In the genomic region with DNA sequence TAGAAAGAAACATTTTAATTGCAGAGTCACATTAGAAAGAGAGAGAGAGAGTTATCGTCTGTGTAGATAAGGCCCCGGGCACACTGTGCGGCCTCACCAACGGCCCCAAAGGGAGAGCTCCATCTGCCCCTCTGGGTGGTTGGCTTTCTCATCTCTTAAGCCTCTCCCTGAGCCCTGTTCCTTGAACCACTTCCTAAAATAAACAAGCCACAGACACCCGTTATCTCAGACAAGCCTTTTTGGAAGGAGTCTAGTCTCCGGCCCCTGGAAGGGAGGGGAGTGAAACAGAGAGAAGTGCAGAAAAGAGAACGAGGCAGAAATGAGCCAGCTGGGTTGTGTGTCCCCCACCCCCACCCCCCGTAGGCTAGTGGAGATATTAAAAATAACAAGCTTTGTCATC, we compare ENCODE assay signal across 17 mouse cellular contexts.
DNase-seq lines count a peak whose midpoint lies in the region; ATAC-seq and TF ChIP-seq lines count a peak whose summit lies in the region.
"Had no signal": no experiment of that assay in that cellular context is flagged by ENCODE, and none has a peak within 500 bp of the region (broad histone marks: within the 10 kb centered on the region; RNA-seq: fewer than 3 reads in every experiment).

No protein-coding gene starts in this region.

- peak; percentile 34 for DNase-seq in kidney, postnatal 0 days (ENCODE audit: low spot score)
- DNase-seq in kidney, postnatal 25 days, result no peak
- DNase-seq in heart, postnatal 10 days, result peak; percentile 52 to 58
- DNase-seq in lung, postnatal 10 days, result peak; percentile 46
- no peak for DNase-seq in spleen, adult 12 weeks (ENCODE audit: low spot score)
- DNase-seq in B cell, adult 2 months, result no peak
- no peak for DNase-seq in Muller cell, postnatal 12 days (ENCODE audit: inconsistent ontology term)
- DNase-seq: cerebellum, adult 2 months; gastrocnemius, postnatal 36 days; kidney, postnatal 4 days had no signal

- H3K4me2 ChIP-seq in kidney, postnatal 0 days (ENCODE audit: low read length), result no peak overlapping the region
- H3K4me2 ChIP-seq: intestine, embryonic 15.5 days; liver, embryonic 15.5 days; midbrain, embryonic 15.5 days; neural tube, embryonic 12.5 days had no signal

- ATAC-seq in kidney, postnatal 0 days (replicated peaks; ENCODE audit: low FRiP score, low read depth), result no peak
- peak; percentile 22 for ATAC-seq in granulocyte monocyte progenitor cell, adult 5-6 weeks (replicated peaks; ENCODE audit: poor library complexity, severe bottlenecking)
- ATAC-seq: activated CD4-positive, CD25-positive, alpha-beta regulatory T cell, adult 4 months; intestine, embryonic 15.5 days; midbrain, embryonic 15.5 days had no signal

- H3K27ac ChIP-seq in kidney, postnatal 0 days, result no peak overlapping the region
- H3K27ac ChIP-seq: intestine, embryonic 15.5 days; liver, embryonic 15.5 days; midbrain, embryonic 15.5 days; neural tube, embryonic 12.5 days had no signal

- no peaks in the 10 kb centered on the region; the same call in 1 of the 2 replicates for H3K9me3 ChIP-seq in kidney, postnatal 0 days (replicated peaks; ENCODE audit: low read length)
- H3K9me3 ChIP-seq: intestine, embryonic 15.5 days; liver, embryonic 15.5 days; midbrain, embryonic 15.5 days; neural tube, embryonic 12.5 days had no signal

- H3K4me3 ChIP-seq in kidney, postnatal 0 days (replicated peaks; ENCODE audit: low read depth, low read length), result no peak overlapping the region
- H3K4me3 ChIP-seq: erythroblast, embryonic 14.5 days; intestine, embryonic 15.5 days; liver, embryonic 15.5 days; midbrain, embryonic 15.5 days; neural tube, embryonic 12.5 days had no signal

- H3K27me3 ChIP-seq in kidney, postnatal 0 days (ENCODE audit: insufficient read depth, low read length), result no peaks in the 10 kb centered on the region
- H3K27me3 ChIP-seq: intestine, embryonic 15.5 days; liver, embryonic 15.5 days; midbrain, embryonic 15.5 days; neural tube, embryonic 12.5 days had no signal

- H3K4me1 ChIP-seq in kidney, postnatal 0 days (replicated peaks; ENCODE audit: insufficient read depth, low read length), result no peaks in the 10 kb centered on the region
- H3K4me1 ChIP-seq: intestine, embryonic 15.5 days; midbrain, embryonic 15.5 days had no signal

- no peaks in the 10 kb centered on the region for H3K36me3 ChIP-seq in kidney, postnatal 0 days (ENCODE audit: insufficient read depth, low read length)
- H3K36me3 ChIP-seq: intestine, embryonic 15.5 days; liver, embryonic 15.5 days; midbrain, embryonic 15.5 days; neural tube, embryonic 12.5 days had no signal

- no peak for TF ChIP-seq CTCF in kidney, postnatal 0 days (IDR thresholded peaks at IDR 0.05; ENCODE audit: low read depth)

- no peak overlapping the region for H3K9ac ChIP-seq in kidney, postnatal 0 days (ENCODE audit: low read depth, low read length)
- H3K9ac ChIP-seq: intestine, embryonic 15.5 days; liver, embryonic 15.5 days; midbrain, embryonic 15.5 days; neural tube, embryonic 12.5 days had no signal

- 65% methylated on average over 8 of the region's 8 CpGs for WGBS in kidney, postnatal 0 days

- intact Hi-C loops in heart, postnatal 10 days (cut with DNase I), result no loop called here

Comparison
In these comparisons a context has a peak if more than half of its experiments do, and no peak if none do; other contexts are left out.
1. DNase-seq: peak in kidney, postnatal 0 days (single experiment), heart, postnatal 10 days (2 of 2) and lung, postnatal 10 days (single experiment); none in kidney, postnatal 25 days (0 of 2), spleen, adult 12 weeks (single experiment), B cell, adult 2 months (0 of 2) and Muller cell, postnatal 12 days (single experiment).